Comparison of ENCODE assay signal across 10 mouse cellular contexts in the genomic region with DNA sequence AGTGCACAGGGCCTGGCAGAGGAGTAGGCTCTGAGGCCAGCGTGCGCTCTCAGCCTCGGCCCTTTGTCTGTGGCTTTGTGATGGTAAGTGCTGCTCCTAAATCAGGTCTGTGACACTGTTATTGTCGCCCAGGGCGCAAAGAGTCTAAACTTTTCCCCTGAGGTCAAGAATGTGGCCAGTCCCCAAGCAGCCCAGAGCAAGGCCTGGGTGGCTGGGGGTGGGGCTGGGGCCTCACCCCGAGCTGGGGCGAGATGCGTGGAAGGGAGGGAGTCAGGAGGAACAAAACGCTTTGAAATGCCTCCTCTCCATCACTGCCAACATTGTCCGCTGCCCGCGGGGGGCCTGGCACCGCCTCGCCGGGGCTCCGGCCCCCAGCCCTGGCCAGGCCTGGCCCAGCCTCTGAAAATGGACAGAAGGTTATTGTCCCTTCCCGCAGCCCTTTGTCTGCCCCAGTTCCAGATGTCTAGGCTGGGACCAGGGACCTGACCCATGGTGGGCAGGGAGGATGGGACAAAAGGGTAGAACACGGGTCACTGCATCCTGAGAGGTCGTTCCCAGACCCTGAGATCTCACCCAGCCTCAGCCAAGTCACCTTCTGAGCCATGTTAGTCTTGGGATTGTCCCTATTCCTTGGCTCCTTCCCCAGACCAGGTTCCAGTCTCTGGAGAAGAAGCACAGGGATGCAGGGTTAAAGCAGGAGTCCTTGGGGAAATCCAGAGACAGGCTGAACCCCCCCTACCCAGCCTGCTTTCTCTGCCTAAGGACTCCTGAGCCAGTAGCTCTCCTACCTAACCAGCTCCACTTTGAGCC. TPM values are rescaled to one million over a fixed set of nuclear protein-coding genes. Genes with fewer than 3 reads are reported as not detected.
DNase-seq lines count a peak whose midpoint lies in the region; ATAC-seq and TF ChIP-seq lines count a peak whose summit lies in the region.
"Had no signal": no experiment of that assay in that cellular context is flagged by ENCODE, and none has a peak within 500 bp of the region (broad histone marks: within the 10 kb centered on the region; RNA-seq: fewer than 3 reads in every experiment).

No protein-coding gene starts in this region.

- no peaks in the 10 kb centered on the region for H3K36me3 ChIP-seq in hindbrain, postnatal 0 days (ENCODE audit: insufficient read depth, low read length)
- H3K36me3 ChIP-seq in neural tube, embryonic 15.5 days = no peaks in the 10 kb centered on the region
- H3K36me3 ChIP-seq: lung, embryonic 15.5 days had no signal

- DNase-seq in layer of hippocampus, adult 9-11 months = peak; percentile 84
- no peak for DNase-seq in layer of hippocampus, postnatal 14 days (ENCODE audit: low spot score in 2 of 2)
- peak; percentile 42 for DNase-seq in embryo, embryonic 11.5 days (ENCODE audit: low read depth, low spot score)
- no peak for DNase-seq in hindbrain, postnatal 0 days (ENCODE audit: low spot score)
- no peak for DNase-seq in c-Kit-positive CD71-positive TER-119-positive erythroid progenitor cells, embryonic 14.5 days (ENCODE audit: low spot score)
- no peak for DNase-seq in heart, postnatal 36 days
- DNase-seq: gastrocnemius, postnatal 25 days had no signal

- no peak overlapping the region for H3K4me2 ChIP-seq in hindbrain, postnatal 0 days (ENCODE audit: low read depth, low read length)
- no peak overlapping the region for H3K4me2 ChIP-seq in neural tube, embryonic 15.5 days
- H3K4me2 ChIP-seq: lung, embryonic 15.5 days had no signal

- no peak overlapping the region for H3K27ac ChIP-seq in hindbrain, postnatal 0 days
- H3K27ac ChIP-seq in neural tube, embryonic 15.5 days (replicated peaks) = peak overlapping the region; percentile 34; the same call in 1 of the 2 replicates
- H3K27ac ChIP-seq: lung, embryonic 15.5 days had no signal

- no peaks in the 10 kb centered on the region for H3K27me3 ChIP-seq in hindbrain, postnatal 0 days (ENCODE audit: insufficient read depth, low read length)
- H3K27me3 ChIP-seq in neural tube, embryonic 15.5 days (replicated peaks) = no peaks in the 10 kb centered on the region

- H3K4me3 ChIP-seq in hindbrain, postnatal 0 days (ENCODE audit: low read length) = no peak overlapping the region
- H3K4me3 ChIP-seq in neural tube, embryonic 15.5 days (replicated peaks) = no peak overlapping the region
- H3K4me3 ChIP-seq: lung, embryonic 15.5 days had no signal

- no peaks in the 10 kb centered on the region for H3K9me3 ChIP-seq in hindbrain, postnatal 0 days (ENCODE audit: low read length)
- H3K9me3 ChIP-seq in neural tube, embryonic 15.5 days (replicated peaks) = no peaks in the 10 kb centered on the region
- H3K9me3 ChIP-seq: lung, embryonic 15.5 days had no signal

- 14% methylated on average over 19 of the region's 19 CpGs for WGBS in hindbrain, postnatal 0 days
- 9% methylated on average over 19 of the region's 19 CpGs for WGBS in neural tube, embryonic 15.5 days

- intact Hi-C loops in heart, postnatal 36 days (cut with DNase I) = loop anchor here (5.0 kb wide), 1 partner anchor 89 kb away; no protein-coding TSS in a partner anchor

- H3K9ac ChIP-seq in hindbrain, postnatal 0 days (replicated peaks; ENCODE audit: low read length) = peak overlapping the region; percentile 13; the same call in 1 of the 2 replicates
- no peak overlapping the region for H3K9ac ChIP-seq in neural tube, embryonic 15.5 days (replicated peaks)
- H3K9ac ChIP-seq: lung, embryonic 15.5 days had no signal

- no peaks in the 10 kb centered on the region for H3K4me1 ChIP-seq in hindbrain, postnatal 0 days (ENCODE audit: insufficient read depth, low read length)
- H3K4me1 ChIP-seq in neural tube, embryonic 15.5 days = peaks cover 29% of the 10 kb centered on the region
- H3K4me1 ChIP-seq: lung, embryonic 15.5 days had no signal

- TF ChIP-seq CTCF in hindbrain, postnatal 0 days (IDR thresholded peaks at IDR 0.05; ENCODE audit: low read depth) = no peak

- ATAC-seq in hindbrain, postnatal 0 days = peak; percentile 50; the same call in 1 of the 2 replicates
- ATAC-seq in neural tube, embryonic 15.5 days (ENCODE audit: low FRiP score) = no peak
- ATAC-seq in megakaryocyte progenitor cell, adult 5-6 weeks (replicated peaks; ENCODE audit: poor library complexity) = no peak

RNA-seq across cellular contexts. Expression of gene Cercam, which starts 12.3 kb away (rescaled TPM):
- 10 to 100 TPM in 1 of 2 experiments, 1 to 10 TPM in 1; 8.0 to 12.2 TPM for total RNA-seq in layer of hippocampus, postnatal 14 days (2021)
- total RNA-seq in hindbrain, postnatal 0 days (2014; rRNA removed) = 32.5 and 37.7 TPM in 2 replicates
- 17.8 and 20.6 TPM in 2 replicates for polyA plus RNA-seq in hindbrain, postnatal 0 days (2015; fragmentation: Nextera tagmentation; extraction: Ambion mirVana)
- 25.8 and 27.4 TPM in 2 replicates for polyA plus RNA-seq in neural tube, embryonic 15.5 days (2015; fragmentation: Nextera tagmentation; extraction: Ambion mirVana)
- 13.0 and 13.9 TPM in 2 replicates for total RNA-seq in megakaryocyte progenitor cell, adult 5-6 weeks (2015)
- 7.7 and 10.8 TPM in 2 replicates for total RNA-seq in megakaryocyte progenitor cell, adult 5-6 weeks (2017)
- 1 to 10 TPM; 4.4 to 4.9 TPM for total RNA-seq in heart, postnatal 36 days (2021)

RNA-seq across cellular contexts. Expression of gene Odf2, which starts 32.4 kb away (rescaled TPM):
- total RNA-seq in layer of hippocampus, postnatal 14 days (2021) = 100 to 1,000 TPM in 1 of 2 experiments, 10 to 100 TPM in 1; 91.4 to 107 TPM
- 73.1 and 81.7 TPM in 2 replicates for total RNA-seq in hindbrain, postnatal 0 days (2014; rRNA removed)
- 78.2 and 88.3 TPM in 2 replicates for polyA plus RNA-seq in hindbrain, postnatal 0 days (2015; fragmentation: Nextera tagmentation; extraction: Ambion mirVana)
- polyA plus RNA-seq in neural tube, embryonic 15.5 days (2015; fragmentation: Nextera tagmentation; extraction: Ambion mirVana) = 62.4 and 66.8 TPM in 2 replicates
- 34.4 and 47.6 TPM in 2 replicates for total RNA-seq in megakaryocyte progenitor cell, adult 5-6 weeks (2015)
- 81.5 and 107 TPM in 2 replicates for total RNA-seq in megakaryocyte progenitor cell, adult 5-6 weeks (2017)
- 10 to 100 TPM; 24.0 to 29.7 TPM for total RNA-seq in heart, postnatal 36 days (2021)

RNA-seq across cellular contexts. Expression of gene Urm1, which starts 36.8 kb away (rescaled TPM):
- total RNA-seq in layer of hippocampus, postnatal 14 days (2021) = 10 to 100 TPM; 52.4 to 63.0 TPM
- total RNA-seq in hindbrain, postnatal 0 days (2014; rRNA removed) = 46.1 and 70.7 TPM in 2 replicates
- polyA plus RNA-seq in hindbrain, postnatal 0 days (2015; fragmentation: Nextera tagmentation; extraction: Ambion mirVana) = 28.7 and 29.3 TPM in 2 replicates
- polyA plus RNA-seq in neural tube, embryonic 15.5 days (2015; fragmentation: Nextera tagmentation; extraction: Ambion mirVana) = 27.7 and 28.3 TPM in 2 replicates
- 12.7 and 13.7 TPM in 2 replicates for total RNA-seq in megakaryocyte progenitor cell, adult 5-6 weeks (2015)
- 15.8 and 20.5 TPM in 2 replicates for total RNA-seq in megakaryocyte progenitor cell, adult 5-6 weeks (2017)
- 10 to 100 TPM; 30.4 to 34.2 TPM for total RNA-seq in heart, postnatal 36 days (2021)

RNA-seq across cellular contexts. Expression of gene Slc27a4, which starts 54.2 kb away (rescaled TPM):
- total RNA-seq in layer of hippocampus, postnatal 14 days (2021) = 10 to 100 TPM; 88.9 to 89.8 TPM
- 139 TPM in 2 replicates for total RNA-seq in hindbrain, postnatal 0 days (2014; rRNA removed)
- polyA plus RNA-seq in hindbrain, postnatal 0 days (2015; fragmentation: Nextera tagmentation; extraction: Ambion mirVana) = 43.4 and 46.4 TPM in 2 replicates
- polyA plus RNA-seq in neural tube, embryonic 15.5 days (2015; fragmentation: Nextera tagmentation; extraction: Ambion mirVana) = 43.0 and 48.9 TPM in 2 replicates
- total RNA-seq in megakaryocyte progenitor cell, adult 5-6 weeks (2015) = 4.2 and 5.5 TPM in 2 replicates
- total RNA-seq in megakaryocyte progenitor cell, adult 5-6 weeks (2017) = 6.8 and 7.2 TPM in 2 replicates
- 10 to 100 TPM; 16.2 to 19.3 TPM for total RNA-seq in heart, postnatal 36 days (2021)

Comparison
In these comparisons a context has a peak if more than half of its experiments do, and no peak if none do; other contexts are left out.
1. DNase-seq: peak in layer of hippocampus, adult 9-11 months (single experiment) and embryo, embryonic 11.5 days (single experiment); none in layer of hippocampus, postnatal 14 days (0 of 2), hindbrain, postnatal 0 days (single experiment), c-Kit-positive CD71-positive TER-119-positive erythroid progenitor cells, embryonic 14.5 days (single experiment) and heart, postnatal 36 days (0 of 2).